Mouse (Mus musculus): ENCODE data around the gene Mup22.
"Not testable (repeated sequence)": the region's sequence is repeated elsewhere in the genome, so short reads cannot be mapped to it uniquely, and the experiment has no call there.

Gene Mup22

DNA sequence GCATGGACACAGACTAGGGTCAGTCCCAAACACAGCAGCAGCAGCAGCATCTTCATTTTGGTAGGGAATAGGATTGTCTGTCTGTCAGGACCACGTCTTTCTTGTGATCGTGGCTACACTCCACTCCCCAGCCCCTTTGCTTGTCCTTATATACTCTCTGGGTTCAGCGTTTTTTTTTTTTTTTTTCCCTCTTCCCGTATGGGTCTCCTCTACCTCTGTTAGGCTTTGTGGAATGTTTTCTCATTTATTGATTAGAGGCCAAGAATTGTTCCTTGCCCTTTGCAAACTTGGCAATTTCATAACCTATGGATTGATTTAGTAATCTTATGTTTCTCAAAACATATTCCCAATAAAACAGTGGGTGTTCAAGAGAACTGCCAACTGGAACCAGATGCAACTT, at the start of gene Mup22:
TSS of gene Mup22 (minus strand) at position 101 of the 400 bp plus-strand sequence.
- ATAC-seq (ENCODE audit: low TSS enrichment) = not testable (repeated sequence)

DNA sequence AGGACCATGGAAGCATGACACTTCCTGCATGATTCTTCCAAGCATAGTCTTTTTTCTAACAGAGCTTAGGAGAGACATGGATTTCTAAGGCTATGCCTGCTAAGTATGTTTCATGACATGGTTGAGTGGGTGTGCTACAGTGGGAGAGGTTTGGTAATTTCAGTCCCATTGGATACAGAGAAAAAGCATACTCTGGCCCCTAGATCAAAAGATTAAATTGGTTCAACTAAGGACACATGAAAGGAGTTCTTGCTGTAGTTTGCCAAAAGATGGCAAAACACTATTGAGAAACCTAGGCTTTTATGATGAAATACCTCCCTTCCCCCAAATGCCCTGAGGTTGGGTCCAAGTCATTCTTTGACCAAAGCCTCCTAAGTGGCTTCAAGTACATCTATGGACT, 19.6 kb upstream of the Mup22 start:
- not testable (repeated sequence) for ATAC-seq (ENCODE audit: low TSS enrichment)
